In the genomic region with DNA sequence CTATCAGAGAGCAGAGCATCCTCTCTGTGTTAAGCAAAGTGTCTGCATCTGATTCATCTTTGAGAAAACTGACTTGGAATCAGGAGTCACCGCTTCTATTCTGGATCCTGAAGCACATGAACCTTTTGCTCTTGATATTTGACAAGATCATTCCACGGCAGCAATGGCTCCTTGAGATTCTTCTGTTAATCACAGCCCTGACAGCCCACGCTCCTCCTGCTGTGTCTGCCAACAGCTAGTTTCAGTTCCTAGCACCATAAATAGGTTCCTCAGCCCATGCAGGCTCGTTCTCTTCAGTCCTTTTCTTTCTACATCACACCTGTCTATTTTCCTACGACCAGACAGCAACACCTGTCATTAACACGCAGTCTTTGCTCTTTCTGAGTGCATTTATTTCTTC, we compare ENCODE assay signal across 15 mouse cellular contexts.
DNase-seq lines count a peak whose midpoint lies in the region; ATAC-seq and TF ChIP-seq lines count a peak whose summit lies in the region.
"Had no signal": no experiment of that assay in that cellular context is flagged by ENCODE, and none has a peak within 500 bp of the region (broad histone marks: within the 10 kb centered on the region; RNA-seq: fewer than 3 reads in every experiment).

No protein-coding gene starts in this region.

- no peak for TF ChIP-seq CTCF in stomach, postnatal 0 days (IDR thresholded peaks at IDR 0.05; ENCODE audit: low read depth)

- ATAC-seq in frontal cortex, adult (ENCODE audit: low TSS enrichment), result peak; percentile 99
- ATAC-seq in neutrophil, adult 5-6 weeks (ENCODE audit: extremely low read depth, insufficient number of reproducible peaks, low FRiP score, poor library complexity, severe bottlenecking), result peak; percentile 66; the same call in 1 of the 2 replicates
- no peak for ATAC-seq in stomach, postnatal 0 days (ENCODE audit: low FRiP score, low TSS enrichment)
- ATAC-seq in hindbrain, embryonic 13.5 days (ENCODE audit: low FRiP score), result no peak

- H3K9ac ChIP-seq in stomach, postnatal 0 days (ENCODE audit: low read length), result no peak overlapping the region
- H3K9ac ChIP-seq in hindbrain, embryonic 13.5 days, result no peak overlapping the region

- no peaks in the 10 kb centered on the region for H3K4me1 ChIP-seq in stomach, postnatal 0 days (replicated peaks; ENCODE audit: control insufficient read depth, insufficient read depth)
- H3K4me1 ChIP-seq in hindbrain, embryonic 13.5 days (replicated peaks), result no peaks in the 10 kb centered on the region

- H3K9me3 ChIP-seq in stomach, postnatal 0 days (ENCODE audit: control insufficient read depth, low read length), result no peaks in the 10 kb centered on the region
- no peaks in the 10 kb centered on the region for H3K9me3 ChIP-seq in hindbrain, embryonic 13.5 days

- H3K27me3 ChIP-seq in stomach, postnatal 0 days (ENCODE audit: control insufficient read depth, insufficient read depth, low read length), result no peaks in the 10 kb centered on the region
- H3K27me3 ChIP-seq in hindbrain, embryonic 13.5 days, result no peaks in the 10 kb centered on the region

- WGBS in stomach, postnatal 0 days, result 52% methylated on average over 6 of the region's 6 CpGs
- 74% methylated on average over 6 of the region's 6 CpGs for WGBS in hindbrain, embryonic 13.5 days

- H3K27ac ChIP-seq in stomach, postnatal 0 days (replicated peaks), result no peak overlapping the region
- no peak overlapping the region for H3K27ac ChIP-seq in hindbrain, embryonic 13.5 days

- H3K36me3 ChIP-seq in stomach, postnatal 0 days (ENCODE audit: control insufficient read depth, insufficient read depth, low read length), result no peaks in the 10 kb centered on the region
- no peaks in the 10 kb centered on the region for H3K36me3 ChIP-seq in hindbrain, embryonic 13.5 days
- H3K36me3 ChIP-seq: G1E had no signal

- no peak for TF ChIP-seq EP300 in stomach, postnatal 0 days (optimal IDR thresholded peaks at IDR 0.05)

- DNase-seq in ZHBTc4 (ENCODE audit: low read depth, low spot score), result peak; percentile 1
- DNase-seq in layer of hippocampus, postnatal 14 days (ENCODE audit: low spot score in 2 of 2), result peak; percentile 35 to 51
- DNase-seq in stomach, postnatal 0 days (ENCODE audit: low spot score), result no peak
- no peak for DNase-seq in cerebellum, postnatal 25 days
- no peak for DNase-seq in cerebellum, adult 9-10 months
- DNase-seq: cerebellum, adult 9-11 months; heart, postnatal 36 days; kidney, adult 8-10 months; liver; lung, postnatal 4 days; thymus, postnatal 36 days had no signal

- H3K4me3 ChIP-seq in stomach, postnatal 0 days (ENCODE audit: low read depth, low read length), result no peak overlapping the region
- H3K4me3 ChIP-seq in hindbrain, embryonic 13.5 days, result no peak overlapping the region

- no peak overlapping the region for H3K4me2 ChIP-seq in stomach, postnatal 0 days (replicated peaks; ENCODE audit: low read depth)
- no peak overlapping the region for H3K4me2 ChIP-seq in hindbrain, embryonic 13.5 days

Comparison
In these comparisons a context has a peak if more than half of its experiments do, and no peak if none do; other contexts are left out.
1. DNase-seq: peak in ZHBTc4 (single experiment) and layer of hippocampus, postnatal 14 days (2 of 2); none in stomach, postnatal 0 days (single experiment), cerebellum, postnatal 25 days (0 of 2) and cerebellum, adult 9-10 months (single experiment).
2. ATAC-seq: peak in frontal cortex, adult (single experiment) and neutrophil, adult 5-6 weeks (single experiment); none in stomach, postnatal 0 days (single experiment) and hindbrain, embryonic 13.5 days (single experiment).